Mouse (Mus musculus) kidney, adult 2 months (tissue): ENCODE results near the gene Spindoc. TPM values are rescaled to one million over a fixed set of nuclear protein-coding genes. Genes with fewer than 3 reads are reported as not detected.

Experiments
- DNase-seq: peaks from one replicate; pipeline ENCODE4 v3.0.0; 2021
- H3K27ac ChIP-seq: fragments of 200-500 bp; 2 replicates; pipeline ENCODE4 v1.5.1; 2012; ENCODE audit warnings: low read depth, low read length, control low read depth, inconsistent platforms; ENCODE audit not compliant: insufficient read depth
- H3K27me3 ChIP-seq: fragments of 200-500 bp; replicated peaks from 2 replicates; pipeline ENCODE4 v1.6.1; 2012; ENCODE audit warnings: mild to moderate bottlenecking, moderate library complexity, low read length, inconsistent platforms; ENCODE audit not compliant: control insufficient read depth, insufficient read depth
- H3K36me3 ChIP-seq: fragments of 200-500 bp; 2 replicates; pipeline ENCODE4 v1.6.1; 2012; ENCODE audit warnings: mild to moderate bottlenecking, moderate library complexity, low read length, inconsistent platforms; ENCODE audit not compliant: control insufficient read depth, insufficient read depth
- H3K4me1 ChIP-seq: fragments of 200-500 bp; 2 replicates; pipeline ENCODE4 v1.6.1; 2011; ENCODE audit warnings: low read length; ENCODE audit not compliant: control insufficient read depth, insufficient read depth
- H3K4me3 ChIP-seq: fragments of 200-500 bp; 2 replicates; pipeline ENCODE4 v1.5.1; 2011; ENCODE audit warnings: mild to moderate bottlenecking, low read depth, low read length, control low read depth; ENCODE audit not compliant: insufficient read depth
- CTCF ChIP-seq: fragments of 200-500 bp; conservative IDR thresholded peaks from 2 replicates; pipeline ENCODE4 v1.5.1; 2011; ENCODE audit warnings: low read depth, mild to moderate bottlenecking, control low read depth, low read length, moderate library complexity, mixed read lengths; ENCODE audit not compliant: insufficient read depth, insufficient read length
- POLR2A ChIP-seq: fragments of 200-500 bp; IDR thresholded peaks from one replicate; pipeline ENCODE4 v1.6.1; 2011; ENCODE audit warnings: low read depth, low read length, control low read depth
- WGBS: fragments of 180-500 bp; shearing (Covaris S2); methylation state at CpG from one replicate; pipeline ENCODE4 v1.1.7; 2018; 5-methylcytosine and 5-hydroxymethylcytosine counted together
- polyA plus RNA-seq: library from polyadenylated mRNA; depleted of rRNA; stranded (reverse); fragments of >200 nt; gene quantifications from 2 replicates; pipeline ENCODE4 v1.2.3, GENCODE M21; 2012

Gene Spindoc
- polyA plus RNA-seq, 1 experiment: 15.0 TPM

- Histone ChIP-seq H3K4me1 (peaks cover 35% of the 10 kb centered on the region), H3K27me3 (no peaks in the 10 kb centered on the region), H3K27ac (peak overlapping the region; percentile 79), H3K4me3 (peak overlapping the region; percentile 92), H3K36me3 (no peaks in the 10 kb centered on the region)
- DNase-seq: no peak
- no peak for TF ChIP-seq CTCF
- TF ChIP-seq POLR2A: no peak
- 25% methylated on average over 4 of the region's 4 CpGs for WGBS
These were observed 42.9 kb downstream of the Spindoc start for GRCm38 (mm10) chr19:7339867-7340266.

- peak overlapping the region; percentile 92 for H3K4me3 ChIP-seq
- DNase-seq: peak; percentile 72
- WGBS: 7% methylated on average over 5 of the region's 5 CpGs
- H3K4me1 ChIP-seq: peaks cover 35% of the 10 kb centered on the region
- H3K27ac ChIP-seq: peak overlapping the region; percentile 39
- H3K27me3 ChIP-seq: no peaks in the 10 kb centered on the region
- no peak for TF ChIP-seq CTCF
- TF ChIP-seq POLR2A: no peak
- H3K36me3 ChIP-seq: no peaks in the 10 kb centered on the region
These were observed 43.8 kb downstream of the Spindoc start for GRCm38 (mm10) chr19:7339026-7339425.

- H3K36me3 ChIP-seq: no peaks in the 10 kb centered on the region
- peaks cover 35% of the 10 kb centered on the region for H3K4me1 ChIP-seq
- no peak for DNase-seq
- no peak overlapping the region for H3K27ac ChIP-seq
- no peak for TF ChIP-seq POLR2A
- no peak for TF ChIP-seq CTCF
- 45% methylated on average over 2 of the region's 2 CpGs for WGBS
- no peak overlapping the region for H3K4me3 ChIP-seq
- H3K27me3 ChIP-seq: no peaks in the 10 kb centered on the region
These were observed 44.9 kb downstream of the Spindoc start for GRCm38 (mm10) chr19:7337781-7338342.

- Histone ChIP-seq H3K27me3 (no peaks in the 10 kb centered on the region), H3K27ac (no peak overlapping the region; the same call in 1 of the 2 replicates), H3K36me3 (no peaks in the 10 kb centered on the region), H3K4me1 (peaks cover 34% of the 10 kb centered on the region), H3K4me3 (no peak overlapping the region)
- TF ChIP-seq CTCF (no peak), POLR2A (no peak)
- no peak for DNase-seq
- 70% methylated on average over 4 of the region's 4 CpGs for WGBS
These were observed 47.1 kb downstream of the Spindoc start for GRCm38 (mm10) chr19:7335656-7336055.

GRCm38 (mm10) chr19:7334049-7334448 lies 48.7 kb downstream of the Spindoc start:
- 33% methylated on average over 2 of the region's 2 CpGs for WGBS
- H3K36me3 ChIP-seq: no peaks in the 10 kb centered on the region
- peak overlapping the region; percentile 85 for H3K27ac ChIP-seq
- TF ChIP-seq CTCF: no peak
- no peak for TF ChIP-seq POLR2A
- H3K27me3 ChIP-seq: no peaks in the 10 kb centered on the region
- peaks cover 22% of the 10 kb centered on the region for H3K4me1 ChIP-seq
- peak; percentile 77 for DNase-seq
- no peak overlapping the region for H3K4me3 ChIP-seq

GRCm38 (mm10) chr19:7321391-7321790 lies 61.4 kb downstream of the Spindoc start:
- no peak overlapping the region for H3K4me3 ChIP-seq
- DNase-seq: peak; percentile 53
- H3K4me1 ChIP-seq: peaks cover 25% of the 10 kb centered on the region
- WGBS: 41% methylated on average over 3 of the region's 3 CpGs
- H3K27me3 ChIP-seq: no peaks in the 10 kb centered on the region
- no peaks in the 10 kb centered on the region for H3K36me3 ChIP-seq
- TF ChIP-seq POLR2A (no peak), CTCF (no peak)
- peak overlapping the region; percentile 91 for H3K27ac ChIP-seq

GRCm38 (mm10) chr19:7320181-7320580 lies 62.6 kb downstream of the Spindoc start:
- Histone ChIP-seq H3K36me3 (no peaks in the 10 kb centered on the region), H3K4me1 (peaks cover 25% of the 10 kb centered on the region), H3K4me3 (no peak overlapping the region), H3K27ac (peak overlapping the region; percentile 84), H3K27me3 (no peaks in the 10 kb centered on the region)
- DNase-seq: peak; percentile 82
- 10% methylated on average over 2 of the region's 2 CpGs for WGBS
- no peak for TF ChIP-seq POLR2A
- no peak for TF ChIP-seq CTCF
